ENCODE assay signal across 21 mouse cellular contexts in genomic region chr3:105592246-105592645, GRCm38 (mm10).
DNase-seq lines count a peak whose midpoint lies in the region; TF ChIP-seq lines count a peak whose summit lies in the region.
"Had no signal": no experiment of that assay in that cellular context is flagged by ENCODE, and none has a peak within 500 bp of the region (broad histone marks: within the 10 kb centered on the region; RNA-seq: fewer than 3 reads in every experiment).

No protein-coding gene starts in this region.

- peak overlapping the region; percentile 11; the same call in 1 of the 2 replicates for H3K27ac ChIP-seq in cerebellum, adult 2 months (ENCODE audit: insufficient read depth, low read length)
- no peak overlapping the region for H3K27ac ChIP-seq in heart, embryonic 10.5 days
- H3K27ac ChIP-seq: forebrain, embryonic 15.5 days; hindbrain, embryonic 15.5 days; limb, embryonic 12.5 days; liver, embryonic 12.5 days; midbrain, embryonic 15.5 days; neural tube, embryonic 15.5 days had no signal

- TF ChIP-seq CTCF in cerebellum, adult 2 months (IDR thresholded peaks at IDR 0.05; ENCODE audit: borderline replicate concordance, insufficient read depth, low read depth, low read length) = no peak

- peaks cover 35% of the 10 kb centered on the region for H3K4me1 ChIP-seq in cerebellum, adult 2 months (ENCODE audit: control insufficient read depth, insufficient read depth, low read length)
- H3K4me1 ChIP-seq in heart, embryonic 10.5 days = 0 out of 2 replicates have a peak, but pooled peaks cover 3% of the 10 kb centered on the region
- H3K4me1 ChIP-seq: limb, embryonic 12.5 days; liver, embryonic 12.5 days had no signal

- peak in 1 of 2 experiments; percentile 54 for DNase-seq in cerebellum, adult 2 months
- no peak for DNase-seq in cerebellum, adult 11 months
- peak; percentile 18 to 47 for DNase-seq in heart, adult 18-20 months
- DNase-seq in heart, embryonic 10.5 days (ENCODE audit: low spot score) = no peak
- DNase-seq in layer of hippocampus, adult 18-20 months (ENCODE audit: low spot score in 2 of 2) = peak; percentile 49 to 74
- DNase-seq in layer of hippocampus, postnatal 10 days (ENCODE audit: low spot score in 2 of 2) = no peak
- peak; percentile 51 for DNase-seq in layer of hippocampus, postnatal 36 days
- DNase-seq in neural tube, embryonic 10.5 days (ENCODE audit: extremely low spot score, low spot score) = no peak
- DNase-seq: adrenal gland, postnatal 25 days; kidney, postnatal 36 days; lung, embryonic 14.5 days; lung, postnatal 36 days; thymus, adult 2 months had no signal

- H3K4me3 ChIP-seq in cerebellum, adult 2 months (replicated peaks; ENCODE audit: insufficient read depth, low read depth, low read length) = no peak overlapping the region
- no peak overlapping the region for H3K4me3 ChIP-seq in heart, embryonic 10.5 days
- H3K4me3 ChIP-seq: forebrain, embryonic 15.5 days; hindbrain, embryonic 15.5 days; limb, embryonic 12.5 days; liver, embryonic 12.5 days; midbrain, embryonic 15.5 days; myocyte; neural tube, embryonic 15.5 days had no signal

- no peaks in the 10 kb centered on the region for H3K36me3 ChIP-seq in heart, embryonic 10.5 days
- H3K36me3 ChIP-seq: forebrain, embryonic 15.5 days; G1E; hindbrain, embryonic 15.5 days; limb, embryonic 12.5 days; liver, embryonic 12.5 days; midbrain, embryonic 15.5 days; neural tube, embryonic 15.5 days had no signal

- no peaks in the 10 kb centered on the region for H3K9me3 ChIP-seq in heart, embryonic 10.5 days
- H3K9me3 ChIP-seq: forebrain, embryonic 15.5 days; G1E; hindbrain, embryonic 15.5 days; limb, embryonic 12.5 days; liver, embryonic 12.5 days; midbrain, embryonic 15.5 days; neural tube, embryonic 15.5 days had no signal

- no peak for TF ChIP-seq POLR2A in cerebellum, adult 2 months (IDR thresholded peaks at IDR 0.05; ENCODE audit: borderline replicate concordance, insufficient read depth, low read length)

- WGBS in cerebellum, adult 2 months = 19% methylated on average over 2 of the region's 2 CpGs
- 50% methylated on average over 2 of the region's 2 CpGs for WGBS in heart, embryonic 10.5 days

- no peaks in the 10 kb centered on the region for H3K27me3 ChIP-seq in cerebellum, adult 2 months (ENCODE audit: control insufficient read depth, insufficient read depth, low read length)
- peaks cover 9% of the 10 kb centered on the region; the same call in 1 of the 2 replicates for H3K27me3 ChIP-seq in heart, embryonic 10.5 days (ENCODE audit: insufficient read depth, poor library complexity, severe bottlenecking)
- H3K27me3 ChIP-seq: forebrain, embryonic 15.5 days; hindbrain, embryonic 15.5 days; limb, embryonic 12.5 days; liver, embryonic 12.5 days; midbrain, embryonic 15.5 days; neural tube, embryonic 15.5 days had no signal

Comparison
In these comparisons a context has a peak if more than half of its experiments do, and no peak if none do; other contexts are left out.
1. DNase-seq: peak in heart, adult 18-20 months (2 of 2), layer of hippocampus, adult 18-20 months (2 of 2) and layer of hippocampus, postnatal 36 days (2 of 2); none in cerebellum, adult 11 months (single experiment), heart, embryonic 10.5 days (single experiment), layer of hippocampus, postnatal 10 days (0 of 2) and neural tube, embryonic 10.5 days (single experiment).